Mouse (Mus musculus) myocyte (in vitro differentiated cells): Measurements from ENCODE around the gene Slc9a9. TPM values are rescaled to one million over a fixed set of nuclear protein-coding genes. Genes with fewer than 3 reads are reported as not detected.

Source experiments
- H3K27me3 ChIP-seq: one replicate; pipeline ENCODE4 v1.6.1; 2011; ENCODE audit not compliant: control insufficient read depth, insufficient read depth, insufficient read length
- H3K36me3 ChIP-seq: one replicate; pipeline ENCODE4 v1.6.1; 2011; ENCODE audit not compliant: control insufficient read depth, insufficient read depth
- H3K4me2 ChIP-seq: one replicate; pipeline ENCODE4 v1.6.1; 2011; ENCODE audit warnings: low read depth, control low read depth
- H3K4me3 ChIP-seq: one replicate; pipeline ENCODE4 v1.5.1; 2011; ENCODE audit warnings: mild to moderate bottlenecking, control low read depth, moderate library complexity
- H3K79me2 ChIP-seq: one replicate; pipeline ENCODE4 v1.6.1; 2011; ENCODE audit not compliant: control insufficient read depth, insufficient read depth
- H3ac ChIP-seq: one replicate; pipeline ENCODE4 v1.6.1; 2011; ENCODE audit not compliant: control insufficient read depth, insufficient read length
- CEBPB ChIP-seq: IDR thresholded peaks from 2 replicates; pipeline ENCODE4 v1.6.1; 2011; ENCODE audit warnings: mild to moderate bottlenecking, moderate library complexity; ENCODE audit not compliant: poor library complexity, insufficient read depth, severe bottlenecking
- E2F4 ChIP-seq: IDR thresholded peaks from one replicate; pipeline ENCODE4 v1.6.1; 2011; ENCODE audit warnings: mild to moderate bottlenecking, control low read depth, moderate library complexity; ENCODE audit not compliant: insufficient read depth
- MAX ChIP-seq: IDR thresholded peaks from one replicate; pipeline ENCODE4 v1.6.1; 2011; ENCODE audit warnings: low read depth, mild to moderate bottlenecking, control low read depth
- MYOD1 ChIP-seq, 3 experiments: IDR thresholded peaks; one replicate each; pipeline ENCODE4 v1.6.1; 2011; ENCODE audit warnings: control low read depth in 2 of 3, low read depth in 2 of 3, mild to moderate bottlenecking in 2 of 3, moderate library complexity in 1 of 3; ENCODE audit not compliant: insufficient read length in 2 of 3, control insufficient read depth in 1 of 3
- MYOG ChIP-seq, 3 experiments: IDR thresholded peaks; one replicate each; pipeline ENCODE4 v1.6.1; 2011; ENCODE audit warnings: control low read depth in 2 of 3, low read depth in 2 of 3, mild to moderate bottlenecking in 2 of 3; ENCODE audit not compliant: insufficient read length in 2 of 3, control insufficient read depth in 1 of 3, insufficient read depth in 1 of 3
- POLR2A ChIP-seq: IDR thresholded peaks from one replicate; pipeline ENCODE4 v1.6.1; 2011; ENCODE audit warnings: low read depth, mild to moderate bottlenecking, control low read depth, moderate library complexity; ENCODE audit not compliant: insufficient read length
- POLR2AphosphoS2 ChIP-seq: IDR thresholded peaks from one replicate; pipeline ENCODE4 v1.6.1; 2011; ENCODE audit warnings: low read depth, control low read depth; ENCODE audit not compliant: insufficient read length
- REST ChIP-seq: IDR thresholded peaks from one replicate; pipeline ENCODE4 v1.6.1; 2011; ENCODE audit warnings: mild to moderate bottlenecking, control low read depth, moderate library complexity; ENCODE audit not compliant: insufficient read depth, insufficient read length
- SRF ChIP-seq: IDR thresholded peaks from one replicate; pipeline ENCODE4 v1.6.1; 2011; ENCODE audit warnings: low read depth; ENCODE audit not compliant: control insufficient read depth, insufficient read length
- TCF12 ChIP-seq: IDR thresholded peaks from one replicate; pipeline ENCODE4 v1.6.1; 2011; ENCODE audit warnings: mild to moderate bottlenecking, control low read depth; ENCODE audit not compliant: poor library complexity, insufficient read depth, severe bottlenecking
- TCF3 ChIP-seq: IDR thresholded peaks from one replicate; pipeline ENCODE4 v1.6.1; 2011; ENCODE audit warnings: low read depth, control low read depth; ENCODE audit not compliant: insufficient read length
- USF1 ChIP-seq: IDR thresholded peaks from one replicate; pipeline ENCODE4 v1.6.1; 2011; ENCODE audit warnings: low read depth, mild to moderate bottlenecking, control low read depth, moderate library complexity
- polyA plus RNA-seq: library from polyadenylated mRNA; unstranded; fragments of >200 nt; fragmentation: generic; extraction: Trizol; gene quantifications from one replicate; pipeline ENCODE4 v1.2.1, GENCODE M21; 2012; ENCODE audit warnings: missing spikeins

The Slc9a9 gene
- polyA plus RNA-seq, 1 experiment: 21.5 TPM

- no peak overlapping the region for H3ac ChIP-seq
- no peak overlapping the region for H3K4me2 ChIP-seq
- TF ChIP-seq USF1: no peak
- no peak for TF ChIP-seq MYOD1 (IDR thresholded peaks at IDR 0.05; ENCODE audit: control insufficient read depth in 1 of 3, insufficient read length in 2 of 3, low read depth in 2 of 3)
- TF ChIP-seq CEBPB: no peak
- TF ChIP-seq TCF12: no peak
- no peak for TF ChIP-seq E2F4
- TF ChIP-seq TCF3: no peak
- no peak for TF ChIP-seq MYOG (IDR thresholded peaks at IDR 0.05; ENCODE audit: control insufficient read depth in 1 of 3, insufficient read depth in 1 of 3, insufficient read length in 2 of 3, low read depth in 2 of 3)
- no peak for TF ChIP-seq MAX
- TF ChIP-seq POLR2A: no peak
- TF ChIP-seq SRF: no peak
- no peak for TF ChIP-seq REST
- no peak for TF ChIP-seq POLR2AphosphoS2
- H3K4me3 ChIP-seq: no peak overlapping the region
- H3K36me3 ChIP-seq: peaks cover 7% of the 10 kb centered on the region
- H3K79me2 ChIP-seq: no peaks in the 10 kb centered on the region
- H3K27me3 ChIP-seq: no peaks in the 10 kb centered on the region
These were observed 557.3 kb downstream of the Slc9a9 start for GRCm38 (mm10) chr9:95226986-95227385.

GRCm38 (mm10) chr9:95228123-95228522 lies 558.4 kb downstream of the Slc9a9 start:
- Histone ChIP-seq H3K4me3 (no peak overlapping the region), H3K27me3 (no peaks in the 10 kb centered on the region), H3K79me2 (no peaks in the 10 kb centered on the region), H3K36me3 (peaks cover 5% of the 10 kb centered on the region), H3K4me2 (no peak overlapping the region), H3ac (no peak overlapping the region)
- TF ChIP-seq SRF (no peak), MYOG (IDR thresholded peaks at IDR 0.05; ENCODE audit: control insufficient read depth in 1 of 3, insufficient read depth in 1 of 3, insufficient read length in 2 of 3, low read depth in 2 of 3) (no peak), E2F4 (no peak), POLR2A (no peak), MAX (no peak), CEBPB (no peak), REST (no peak), POLR2AphosphoS2 (no peak), TCF3 (no peak), TCF12 (no peak), MYOD1 (IDR thresholded peaks at IDR 0.05; ENCODE audit: control insufficient read depth in 1 of 3, insufficient read length in 2 of 3, low read depth in 2 of 3) (no peak)

DNA sequence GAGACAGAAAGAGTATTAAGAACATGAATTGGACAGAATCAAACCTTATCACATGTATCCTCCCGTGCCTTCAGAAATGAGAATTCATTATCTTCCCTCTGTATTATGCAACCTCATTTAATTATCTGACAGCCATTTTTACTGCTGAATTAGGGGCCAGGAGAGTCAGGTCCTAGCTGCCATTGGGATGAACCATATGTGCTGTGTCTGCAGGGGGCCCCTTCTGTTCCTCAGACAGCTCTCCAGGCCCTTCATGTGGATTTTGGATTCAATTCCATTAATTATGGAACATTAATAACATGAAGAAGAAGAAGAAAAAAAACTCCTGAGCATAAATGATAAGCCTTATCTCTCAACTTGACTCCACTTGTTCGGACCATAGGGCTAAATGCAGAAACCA lies 559.4 kb downstream of the Slc9a9 start:
- no peak overlapping the region for H3ac ChIP-seq
- TF ChIP-seq REST: no peak
- no peak for TF ChIP-seq POLR2AphosphoS2
- no peak for TF ChIP-seq MAX
- TF ChIP-seq MYOD1 (IDR thresholded peaks at IDR 0.05; ENCODE audit: control insufficient read depth in 1 of 3, insufficient read length in 2 of 3, low read depth in 2 of 3): no peak
- TF ChIP-seq USF1: no peak
- TF ChIP-seq POLR2A: no peak
- TF ChIP-seq TCF12: no peak
- no peaks in the 10 kb centered on the region for H3K79me2 ChIP-seq
- no peaks in the 10 kb centered on the region for H3K27me3 ChIP-seq
- peaks cover 5% of the 10 kb centered on the region for H3K36me3 ChIP-seq
- no peak overlapping the region for H3K4me3 ChIP-seq
- H3K4me2 ChIP-seq: no peak overlapping the region

DNA sequence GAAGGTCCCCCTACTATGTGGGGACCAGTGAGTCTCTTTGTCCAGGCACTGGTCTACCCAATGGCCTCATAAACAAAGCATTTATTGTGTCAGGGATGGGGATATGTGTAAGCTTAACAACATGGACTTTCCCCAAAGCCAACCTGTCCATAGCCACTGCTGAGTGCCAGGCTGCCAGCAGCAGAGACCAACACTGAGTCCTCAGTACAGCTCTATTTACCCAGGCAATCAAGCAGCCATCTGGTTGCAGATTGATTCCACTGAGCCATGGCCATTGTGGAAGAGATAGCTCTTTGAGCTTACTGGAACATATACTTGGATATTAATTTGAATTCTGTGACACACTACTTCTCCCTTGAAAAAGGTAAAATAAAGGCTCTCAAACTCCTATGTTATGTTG lies 570.2 kb downstream of the Slc9a9 start:
- Histone ChIP-seq H3ac (no peak overlapping the region), H3K79me2 (no peaks in the 10 kb centered on the region), H3K4me2 (no peak overlapping the region), H3K36me3 (no peaks in the 10 kb centered on the region), H3K27me3 (no peaks in the 10 kb centered on the region), H3K4me3 (no peak overlapping the region)
- TF ChIP-seq REST: no peak
- TF ChIP-seq POLR2A: no peak
- TF ChIP-seq E2F4: no peak
- TF ChIP-seq MAX: no peak
- no peak for TF ChIP-seq MYOG (IDR thresholded peaks at IDR 0.05; ENCODE audit: control insufficient read depth in 1 of 3, insufficient read depth in 1 of 3, insufficient read length in 2 of 3, low read depth in 2 of 3)
- TF ChIP-seq POLR2AphosphoS2: no peak
- TF ChIP-seq TCF12: no peak
- TF ChIP-seq MYOD1 (IDR thresholded peaks at IDR 0.05; ENCODE audit: control insufficient read depth in 1 of 3, insufficient read length in 2 of 3, low read depth in 2 of 3): no peak
- no peak for TF ChIP-seq TCF3
- no peak for TF ChIP-seq SRF
- TF ChIP-seq CEBPB: no peak
- TF ChIP-seq USF1: no peak

DNA sequence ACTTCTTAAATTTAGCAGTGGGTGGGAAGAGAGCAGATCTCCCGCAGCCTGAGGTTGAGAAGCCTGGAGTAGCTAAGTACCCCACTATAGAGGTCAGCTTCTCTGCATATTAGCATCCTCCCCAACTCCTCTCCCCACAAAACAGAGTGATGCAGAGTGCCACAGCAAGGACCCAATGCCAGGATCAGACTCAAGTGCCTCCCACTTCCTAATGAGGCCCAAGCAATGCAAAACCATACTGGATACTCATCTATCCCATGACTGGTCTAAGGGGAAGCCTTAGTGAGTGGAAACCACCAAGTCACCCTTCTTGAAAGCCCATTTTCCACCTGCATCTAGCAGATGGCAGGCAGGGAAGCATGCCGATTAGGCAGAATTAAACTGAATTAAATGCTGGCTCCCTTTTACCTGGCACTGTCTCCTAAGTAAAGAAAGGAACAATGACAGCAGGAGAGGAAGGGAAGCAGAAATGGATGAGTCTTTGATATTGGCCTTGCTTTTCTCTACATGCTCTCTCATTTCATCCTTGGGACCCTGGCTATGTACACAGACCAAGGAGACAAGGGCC lies 573.0 kb downstream of the Slc9a9 start:
- TF ChIP-seq MYOD1 (IDR thresholded peaks at IDR 0.05; ENCODE audit: control insufficient read depth in 1 of 3, insufficient read length in 2 of 3, low read depth in 2 of 3) (no peak), MYOG (IDR thresholded peaks at IDR 0.05; ENCODE audit: control insufficient read depth in 1 of 3, insufficient read depth in 1 of 3, insufficient read length in 2 of 3, low read depth in 2 of 3) (no peak)
- no peaks in the 10 kb centered on the region for H3K27me3 ChIP-seq
- H3K4me3 ChIP-seq: no peak overlapping the region
- H3ac ChIP-seq: no peak overlapping the region
- H3K4me2 ChIP-seq: no peak overlapping the region
- H3K36me3 ChIP-seq: no peaks in the 10 kb centered on the region
- no peaks in the 10 kb centered on the region for H3K79me2 ChIP-seq
